Mouse (Mus musculus): Measurements from ENCODE around the gene Cdh18. TPM values are rescaled to one million over a fixed set of nuclear protein-coding genes. Genes with fewer than 3 reads are reported as not detected.

Cdh18 gene
- polyA plus RNA-seq (2015; fragmentation: Nextera tagmentation; extraction: Ambion mirVana), result 2.7 and 6.0 TPM in 2 replicates

DNA sequence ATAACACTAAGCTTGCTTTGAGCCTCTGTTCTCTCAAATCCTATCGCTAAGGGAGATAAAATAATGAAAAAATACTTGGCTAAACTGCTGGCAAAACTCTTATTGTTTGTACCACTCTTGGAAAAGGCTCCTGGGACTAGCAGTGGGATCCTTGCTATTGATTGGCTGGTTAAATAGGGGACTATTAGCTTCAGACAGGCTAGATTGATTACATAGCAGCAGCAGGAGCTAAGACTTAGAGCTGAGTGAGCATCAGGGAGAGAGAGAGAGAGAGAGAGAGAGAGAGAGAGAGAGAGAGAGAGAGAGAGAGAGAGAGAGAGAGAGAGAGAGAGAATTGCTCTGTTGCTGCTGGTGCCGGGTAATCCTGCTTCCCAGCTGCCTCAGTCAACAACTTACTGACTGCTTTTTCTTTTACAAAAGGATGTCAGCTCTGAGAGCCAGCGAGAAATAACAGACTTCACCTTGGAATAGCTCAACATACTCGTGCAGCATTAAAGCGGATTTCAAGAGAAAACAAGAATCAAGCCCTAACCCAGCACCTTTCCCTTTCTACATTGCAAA is at the start of gene Cdh18:
Gene Cdh18, plus strand, starts transcription at position 312 of the 561 bp plus-strand sequence.
- H3K36me3 ChIP-seq (ENCODE audit: control insufficient read depth, insufficient read depth), result no peaks in the 10 kb centered on the region
- H3K4me3 ChIP-seq (replicated peaks; ENCODE audit: low read length), result no peak within 1 kb of the TSS
- no peaks in the 10 kb centered on the region for H3K4me1 ChIP-seq (replicated peaks; ENCODE audit: control insufficient read depth, insufficient read depth, low read length)
- no peaks in the 10 kb centered on the region for H3K9me3 ChIP-seq (ENCODE audit: control insufficient read depth, low read length)
- H3K27me3 ChIP-seq (replicated peaks; ENCODE audit: control insufficient read depth, insufficient read depth, low read length), result no peaks in the 10 kb centered on the region
- no peak within 1 kb of the TSS for H3K27ac ChIP-seq (ENCODE audit: low read length)
- peak; percentile 36; the same call in 1 of the 2 replicates for ATAC-seq
- WGBS, result 44% methylated on average over 5 of the region's 5 CpGs
- H3K9ac ChIP-seq (replicated peaks; ENCODE audit: low read depth, low read length), result no peak within 1 kb of the TSS
- no peak within 1 kb of the TSS for H3K4me2 ChIP-seq (ENCODE audit: low read length)

DNA sequence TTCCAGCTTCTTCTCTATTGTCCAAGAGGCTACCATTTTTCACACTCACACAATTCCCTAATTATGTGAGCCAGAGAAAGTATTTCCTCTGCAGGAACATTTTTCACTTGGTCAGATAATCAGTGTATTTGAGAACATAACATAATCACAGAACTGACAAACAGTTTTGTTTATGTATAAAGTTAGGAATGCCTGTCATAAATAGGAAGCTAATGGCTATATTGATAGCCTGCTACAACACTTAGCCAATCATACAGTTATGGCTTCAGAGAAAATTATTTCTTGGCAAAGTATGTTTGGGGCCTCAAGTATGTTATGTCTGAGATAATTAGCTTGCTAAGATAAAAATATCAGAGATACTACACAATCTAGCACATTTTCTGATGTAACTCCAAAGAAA is 37.6 kb upstream of the Cdh18 start:
- Histone ChIP-seq H3K4me3 (replicated peaks; ENCODE audit: low read length) (no peak overlapping the region), H3K27me3 (replicated peaks; ENCODE audit: control insufficient read depth, insufficient read depth, low read length) (no peaks in the 10 kb centered on the region), H3K4me2 (ENCODE audit: low read length) (no peak overlapping the region), H3K4me1 (replicated peaks; ENCODE audit: control insufficient read depth, insufficient read depth, low read length) (no peaks in the 10 kb centered on the region), H3K9ac (replicated peaks; ENCODE audit: low read depth, low read length) (no peak overlapping the region), H3K9me3 (ENCODE audit: control insufficient read depth, low read length) (no peaks in the 10 kb centered on the region), H3K27ac (ENCODE audit: low read length) (no peak overlapping the region), H3K36me3 (ENCODE audit: control insufficient read depth, insufficient read depth) (no peaks in the 10 kb centered on the region)
- ATAC-seq, result no peak

- no peaks in the 10 kb centered on the region for H3K9me3 ChIP-seq (ENCODE audit: control insufficient read depth, low read length)
- no peak for ATAC-seq
- no peak overlapping the region for H3K9ac ChIP-seq (replicated peaks; ENCODE audit: low read depth, low read length)
- no peak overlapping the region for H3K4me3 ChIP-seq (replicated peaks; ENCODE audit: low read length)
- no peaks in the 10 kb centered on the region for H3K27me3 ChIP-seq (replicated peaks; ENCODE audit: control insufficient read depth, insufficient read depth, low read length)
- H3K27ac ChIP-seq (ENCODE audit: low read length), result no peak overlapping the region
- H3K4me1 ChIP-seq (replicated peaks; ENCODE audit: control insufficient read depth, insufficient read depth, low read length), result no peaks in the 10 kb centered on the region
- H3K4me2 ChIP-seq (ENCODE audit: low read length), result no peak overlapping the region
- 62% methylated on average over 2 of the region's 2 CpGs for WGBS
- no peaks in the 10 kb centered on the region for H3K36me3 ChIP-seq (ENCODE audit: control insufficient read depth, insufficient read depth)
Measured at GRCm38 (mm10) chr15:22535828-22536227, 13.0 kb upstream of the Cdh18 start.

DNA sequence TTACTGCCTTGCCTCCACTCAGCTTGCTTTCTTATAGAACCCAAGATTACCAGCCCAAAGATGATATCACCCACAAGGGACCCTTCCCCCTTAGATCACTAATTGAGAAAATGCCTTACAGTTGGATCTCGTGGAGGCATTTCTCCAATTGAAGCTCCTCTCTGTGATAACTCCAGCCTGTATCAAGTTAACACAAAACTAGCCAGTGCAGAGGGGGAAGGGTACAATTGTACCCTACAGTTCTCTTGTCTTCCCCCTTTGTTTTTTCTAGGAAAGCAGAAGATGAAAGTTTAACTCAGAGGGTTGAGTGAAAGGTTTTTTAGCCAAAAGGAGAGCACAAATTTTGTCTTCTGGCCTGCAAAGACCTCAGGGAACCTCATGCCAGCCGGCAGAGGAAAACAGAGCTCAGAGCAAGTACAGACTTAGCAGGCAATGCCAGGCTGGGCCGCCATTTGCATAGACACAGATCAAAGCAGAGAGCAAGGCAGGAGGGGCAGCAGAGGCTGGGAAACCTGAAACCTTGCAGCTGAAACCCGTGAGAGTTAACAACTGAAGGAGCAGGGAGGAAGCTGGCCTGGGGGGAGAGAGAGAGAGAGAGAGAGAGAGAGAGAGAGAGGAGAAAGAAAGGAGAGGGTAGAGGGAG is 29.3 kb downstream of the Cdh18 start:
- ATAC-seq, result no peak
- no peaks in the 10 kb centered on the region for H3K36me3 ChIP-seq (ENCODE audit: control insufficient read depth, insufficient read depth)
- H3K9me3 ChIP-seq (ENCODE audit: control insufficient read depth, low read length), result no peaks in the 10 kb centered on the region
- H3K4me2 ChIP-seq (ENCODE audit: low read length), result no peak overlapping the region
- no peaks in the 10 kb centered on the region for H3K4me1 ChIP-seq (replicated peaks; ENCODE audit: control insufficient read depth, insufficient read depth, low read length)
- no peak overlapping the region for H3K27ac ChIP-seq (ENCODE audit: low read length)
- WGBS, result 8% methylated on average over 4 of the region's 4 CpGs
- H3K4me3 ChIP-seq (replicated peaks; ENCODE audit: low read length), result no peak overlapping the region
- H3K9ac ChIP-seq (replicated peaks; ENCODE audit: low read depth, low read length), result no peak overlapping the region
- H3K27me3 ChIP-seq (replicated peaks; ENCODE audit: control insufficient read depth, insufficient read depth, low read length), result no peaks in the 10 kb centered on the region

- WGBS, result 29% methylated on average over 3 of the region's 3 CpGs
- H3K9me3 ChIP-seq (ENCODE audit: control insufficient read depth, low read length), result no peaks in the 10 kb centered on the region
- no peak overlapping the region for H3K4me3 ChIP-seq (replicated peaks; ENCODE audit: low read length)
- no peak overlapping the region for H3K4me2 ChIP-seq (ENCODE audit: low read length)
- H3K27me3 ChIP-seq (replicated peaks; ENCODE audit: control insufficient read depth, insufficient read depth, low read length), result no peaks in the 10 kb centered on the region
- no peaks in the 10 kb centered on the region for H3K36me3 ChIP-seq (ENCODE audit: control insufficient read depth, insufficient read depth)
- no peaks in the 10 kb centered on the region for H3K4me1 ChIP-seq (replicated peaks; ENCODE audit: control insufficient read depth, insufficient read depth, low read length)
- no peak overlapping the region for H3K9ac ChIP-seq (replicated peaks; ENCODE audit: low read depth, low read length)
- ATAC-seq, result no peak
- H3K27ac ChIP-seq (ENCODE audit: low read length), result no peak overlapping the region
Measured at GRCm38 (mm10) chr15:22578617-22578990, 29.8 kb downstream of the Cdh18 start.

- Histone ChIP-seq H3K27ac (ENCODE audit: low read length) (no peak overlapping the region), H3K9me3 (ENCODE audit: control insufficient read depth, low read length) (no peaks in the 10 kb centered on the region), H3K4me2 (ENCODE audit: low read length) (no peak overlapping the region), H3K4me1 (replicated peaks; ENCODE audit: control insufficient read depth, insufficient read depth, low read length) (no peaks in the 10 kb centered on the region), H3K27me3 (replicated peaks; ENCODE audit: control insufficient read depth, insufficient read depth, low read length) (no peaks in the 10 kb centered on the region), H3K9ac (replicated peaks; ENCODE audit: low read depth, low read length) (no peak overlapping the region), H3K4me3 (replicated peaks; ENCODE audit: low read length) (no peak overlapping the region), H3K36me3 (ENCODE audit: control insufficient read depth, insufficient read depth) (no peaks in the 10 kb centered on the region)
- whole genome bisulfite sequencing, result 56% methylated on average over 1 of the region's 1 CpGs
- no peak for ATAC-seq
Measured at GRCm38 (mm10) chr15:22584667-22585066, 35.8 kb downstream of the Cdh18 start.

- 73% methylated on average over 2 of the region's 2 CpGs for WGBS
Measured at GRCm38 (mm10) chr15:22716376-22716775, 167.6 kb downstream of the Cdh18 start.

DNA sequence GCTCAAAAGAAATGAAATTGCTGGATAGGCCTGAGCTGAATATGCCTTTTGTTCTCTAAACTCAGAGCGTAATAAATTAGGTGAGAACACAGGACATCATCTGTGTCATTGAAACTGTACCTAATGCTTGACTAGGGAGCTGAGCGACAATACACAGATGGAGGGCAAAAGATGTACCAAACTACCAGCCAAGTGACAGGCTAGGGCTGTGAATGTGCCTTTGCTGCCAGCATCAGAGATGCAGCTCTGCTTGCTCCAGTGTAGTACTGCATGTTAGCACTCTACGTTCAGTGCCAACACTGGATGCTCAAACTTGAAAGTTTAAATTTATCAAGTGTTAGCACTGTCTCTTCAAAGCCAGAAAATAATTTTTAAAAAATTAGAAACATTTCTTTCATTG is 168.9 kb downstream of the Cdh18 start:
- peak; percentile 91 for ATAC-seq
- 35% methylated on average over 3 of the region's 3 CpGs for WGBS
- Histone ChIP-seq H3K9me3 (ENCODE audit: control insufficient read depth, low read length) (no peaks in the 10 kb centered on the region), H3K4me3 (replicated peaks; ENCODE audit: low read length) (no peak overlapping the region), H3K4me2 (ENCODE audit: low read length) (no peak overlapping the region), H3K9ac (replicated peaks; ENCODE audit: low read depth, low read length) (no peak overlapping the region), H3K4me1 (replicated peaks; ENCODE audit: control insufficient read depth, insufficient read depth, low read length) (no peaks in the 10 kb centered on the region), H3K27ac (ENCODE audit: low read length) (no peak overlapping the region), H3K27me3 (replicated peaks; ENCODE audit: control insufficient read depth, insufficient read depth, low read length) (no peaks in the 10 kb centered on the region), H3K36me3 (ENCODE audit: control insufficient read depth, insufficient read depth) (no peaks in the 10 kb centered on the region)

More at GRCm38 (mm10) chr15:22716376-22716775, 167.6 kb downstream of the Cdh18 start:
- no peaks in the 10 kb centered on the region for H3K36me3 ChIP-seq (ENCODE audit: control insufficient read depth, insufficient read depth)
- no peaks in the 10 kb centered on the region for H3K4me1 ChIP-seq (replicated peaks; ENCODE audit: control insufficient read depth, insufficient read depth, low read length)
- no peaks in the 10 kb centered on the region for H3K9me3 ChIP-seq (ENCODE audit: control insufficient read depth, low read length)
- H3K27me3 ChIP-seq (replicated peaks; ENCODE audit: control insufficient read depth, insufficient read depth, low read length), result no peaks in the 10 kb centered on the region
- H3K4me2 ChIP-seq (ENCODE audit: low read length), result no peak overlapping the region
- no peak for ATAC-seq
- H3K4me3 ChIP-seq (replicated peaks; ENCODE audit: low read length), result no peak overlapping the region
- no peak overlapping the region for H3K9ac ChIP-seq (replicated peaks; ENCODE audit: low read depth, low read length)
- no peak overlapping the region for H3K27ac ChIP-seq (ENCODE audit: low read length)

- Histone ChIP-seq H3K4me1 (replicated peaks; ENCODE audit: control insufficient read depth, insufficient read depth, low read length) (0 out of 2 replicates have a peak, but pooled peaks cover 2% of the 10 kb centered on the region), H3K27me3 (replicated peaks; ENCODE audit: control insufficient read depth, insufficient read depth, low read length) (no peaks in the 10 kb centered on the region), H3K4me2 (ENCODE audit: low read length) (no peak overlapping the region), H3K36me3 (ENCODE audit: control insufficient read depth, insufficient read depth) (no peaks in the 10 kb centered on the region), H3K4me3 (replicated peaks; ENCODE audit: low read length) (no peak overlapping the region), H3K9me3 (ENCODE audit: control insufficient read depth, low read length) (0 out of 2 replicates have a peak, but pooled peaks cover 2% of the 10 kb centered on the region), H3K27ac (ENCODE audit: low read length) (no peak overlapping the region), H3K9ac (replicated peaks; ENCODE audit: low read depth, low read length) (no peak overlapping the region)
- WGBS, result 43% methylated on average over 1 of the region's 1 CpGs
- ATAC-seq, result peak; percentile 67
Measured at GRCm38 (mm10) chr15:22726574-22726973, 177.8 kb downstream of the Cdh18 start.

Measured in forebrain, embryonic 16.5 days (tissue).